Mouse (Mus musculus) lung, postnatal 14 days (tissue): Measurements from ENCODE around the gene Hdgfl3.

ENCODE experiments used
- DNase-seq: peaks from one replicate; pipeline ENCODE4 v3.0.0; 2021

Gene Hdgfl3

DNA sequence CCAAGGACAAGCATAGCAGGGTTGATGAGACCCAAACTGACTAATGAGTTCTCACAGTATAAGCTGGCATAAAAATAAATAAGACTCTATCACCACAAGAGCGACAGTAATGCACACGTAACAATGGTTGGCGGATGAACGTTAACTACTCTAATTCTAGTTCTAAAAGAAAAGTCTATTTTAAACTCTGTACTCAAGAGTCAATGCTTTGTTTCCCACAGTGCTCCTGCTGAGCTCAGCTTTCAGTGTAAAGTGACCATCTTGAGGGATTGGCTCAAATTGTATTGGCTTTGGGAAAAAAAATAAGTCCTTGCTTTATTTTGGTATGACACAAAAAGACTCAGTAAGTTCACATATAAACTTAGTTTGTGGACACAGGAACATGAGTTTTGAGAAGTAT, 49.1 kb downstream of the Hdgfl3 start:
- no peak for DNase-seq

DNA sequence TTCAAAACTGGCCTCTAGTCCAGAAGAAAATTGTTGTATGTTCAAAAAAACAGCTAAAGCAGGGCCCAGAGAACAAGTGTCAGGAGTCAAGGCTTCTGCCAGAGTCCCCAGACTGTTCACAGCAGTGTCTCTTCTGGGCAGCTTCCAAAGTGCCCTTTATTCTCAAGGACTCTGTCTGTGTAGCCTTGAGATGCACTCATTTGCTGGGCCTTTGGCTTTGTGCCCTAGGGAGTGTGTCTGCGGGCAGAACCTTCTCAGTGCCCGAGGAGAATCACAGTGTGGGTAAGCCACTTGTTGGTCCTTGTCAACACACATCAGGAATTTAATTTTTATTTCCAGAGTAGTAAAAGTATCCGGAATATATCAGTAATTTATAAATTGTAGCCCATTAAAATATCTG, 52.7 kb downstream of the Hdgfl3 start:
- DNase-seq = no peak

DNA sequence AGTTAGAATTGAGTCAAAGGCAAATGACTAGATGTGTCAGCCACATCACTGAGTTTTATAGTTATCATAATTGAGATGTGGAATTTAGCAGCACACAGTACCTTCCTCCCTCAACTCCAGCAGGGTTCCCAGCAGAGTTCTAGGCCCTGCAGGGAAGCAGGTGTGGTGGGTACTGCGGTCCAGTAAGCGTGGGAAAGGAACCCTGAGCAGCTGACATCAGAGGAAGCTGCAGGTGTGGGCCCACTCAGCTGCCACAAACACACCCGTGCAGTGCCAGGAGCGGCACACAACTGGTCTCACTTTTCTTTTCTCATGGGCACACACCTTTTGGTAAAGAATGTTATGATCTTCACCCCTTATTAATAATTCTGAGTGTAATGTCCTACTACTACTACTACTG, 53.5 kb downstream of the Hdgfl3 start:
- DNase-seq = no peak

DNA sequence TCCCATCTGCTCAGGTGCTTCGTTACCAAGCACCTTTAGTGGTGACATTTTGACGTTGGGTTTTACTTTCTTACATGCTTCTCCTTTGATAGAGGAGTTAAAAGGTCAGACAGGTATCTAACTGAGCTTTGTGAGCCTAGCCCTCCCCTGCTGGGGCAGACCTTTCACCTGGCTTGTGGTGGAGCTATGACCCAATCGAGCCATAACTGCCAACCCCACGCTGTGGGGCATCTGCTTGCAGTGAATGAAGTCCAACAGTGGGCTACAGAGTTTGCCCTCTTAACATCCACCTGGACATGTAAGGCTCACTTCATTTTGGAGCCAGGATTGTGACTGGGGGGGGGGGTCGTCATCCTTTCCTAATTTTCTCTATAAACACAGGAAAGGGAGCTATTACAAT, 54.0 kb downstream of the Hdgfl3 start:
- DNase-seq = no peak

DNA sequence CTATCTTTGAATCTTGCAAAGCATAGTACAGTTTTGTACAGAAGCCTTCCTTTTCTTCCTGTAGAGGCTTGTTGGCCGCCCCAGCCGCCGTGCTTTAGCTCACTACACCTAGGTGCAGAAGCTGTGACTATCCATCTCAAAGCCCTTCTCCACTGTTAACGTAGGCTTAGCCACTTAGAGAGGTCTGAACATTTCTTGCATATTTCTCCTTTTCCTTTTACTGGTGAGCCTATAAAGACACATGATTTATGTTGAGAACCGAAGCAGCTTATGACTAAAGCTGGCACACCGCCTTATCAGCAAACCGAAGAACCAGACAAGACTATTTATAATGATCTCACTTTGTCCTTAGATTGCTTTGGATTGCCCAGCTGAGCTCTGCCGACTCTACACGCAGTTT, 58.9 kb downstream of the Hdgfl3 start:
- no peak for DNase-seq

DNA sequence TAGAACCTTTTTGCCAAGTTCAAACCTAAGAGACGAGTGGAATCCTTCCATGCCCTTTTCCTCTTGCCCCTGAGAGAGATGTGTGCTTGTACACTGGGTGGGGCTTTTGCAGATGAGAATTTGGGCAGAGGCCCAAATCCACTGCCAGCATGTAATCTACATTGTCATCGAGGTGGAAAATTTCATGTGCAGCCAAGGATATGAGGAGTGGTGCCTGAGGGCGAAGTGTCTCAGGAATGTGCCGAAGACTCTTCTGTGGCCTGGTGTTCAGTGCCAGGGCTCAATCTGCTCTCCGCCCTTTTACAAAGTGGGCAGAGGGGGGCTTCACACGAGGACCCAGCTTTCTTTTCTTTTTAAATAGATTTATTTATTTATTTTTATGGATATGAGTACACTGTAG, 59.6 kb downstream of the Hdgfl3 start:
- DNase-seq = peak; percentile 55

DNA sequence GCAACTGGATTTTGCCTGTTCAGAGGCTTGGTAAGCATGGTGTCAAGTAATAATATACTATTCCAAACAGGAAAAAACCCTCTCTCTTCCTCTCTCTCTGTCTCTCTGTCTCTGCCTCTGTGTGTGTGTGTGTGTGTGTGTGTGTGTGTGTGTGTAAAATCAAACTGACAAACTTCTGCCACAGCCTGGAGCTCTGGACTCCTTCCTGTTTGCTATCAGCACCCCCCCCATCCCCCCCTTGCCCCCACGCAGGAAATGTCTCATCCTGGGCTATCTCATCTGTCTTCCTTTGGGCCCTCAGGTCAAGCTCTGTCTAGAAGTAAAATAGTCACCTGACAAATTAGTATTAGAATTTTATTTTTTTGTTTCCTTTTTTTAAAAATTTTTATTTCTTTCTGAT, 60.5 kb downstream of the Hdgfl3 start:
- no peak for DNase-seq

DNA sequence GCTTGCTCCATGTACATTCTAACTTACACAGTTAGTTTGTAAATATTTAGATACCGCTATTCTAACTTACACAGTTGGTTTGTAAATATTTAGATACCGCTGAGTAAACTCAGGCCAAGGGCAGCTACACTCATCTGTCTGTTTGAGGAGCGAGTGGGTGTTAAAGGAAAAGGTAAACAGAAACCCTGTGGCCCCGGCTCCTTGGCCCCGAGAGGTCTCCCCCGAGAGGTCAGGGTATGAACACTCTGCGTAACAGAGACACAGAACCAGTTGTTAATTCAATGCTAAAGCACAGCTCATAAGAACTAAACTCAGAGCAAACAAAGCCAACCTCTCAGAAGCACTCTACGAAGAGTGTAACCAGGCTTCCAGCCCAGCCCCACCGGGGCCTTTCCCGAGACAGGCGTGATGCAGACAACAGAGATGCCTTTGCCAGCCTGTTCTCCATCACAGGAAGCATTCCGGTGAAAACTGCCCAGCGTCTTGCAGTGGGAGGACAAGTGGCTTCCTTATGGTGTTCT, 61.7 kb downstream of the Hdgfl3 start:
- no peak for DNase-seq

DNA sequence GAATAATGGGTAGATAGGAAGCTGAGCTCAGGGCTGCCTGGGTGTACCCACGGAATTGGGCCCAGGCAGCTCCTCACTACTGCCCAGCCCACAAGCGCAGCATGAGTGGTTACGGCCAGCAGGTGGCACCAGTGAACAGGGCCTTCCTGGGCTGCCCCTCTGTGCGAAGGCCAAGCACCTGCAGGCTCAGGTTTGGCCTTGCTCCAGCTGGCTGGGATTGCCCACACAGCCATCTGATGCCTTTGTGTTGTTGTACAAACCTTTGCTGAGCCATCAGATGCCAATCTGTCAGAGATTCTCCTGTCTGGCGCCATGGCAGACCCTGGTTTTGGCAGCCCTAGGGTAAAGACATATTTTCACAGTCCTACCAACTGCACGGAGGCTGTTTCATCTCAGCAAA, 66.1 kb downstream of the Hdgfl3 start:
- DNase-seq = peak; percentile 84

DNA sequence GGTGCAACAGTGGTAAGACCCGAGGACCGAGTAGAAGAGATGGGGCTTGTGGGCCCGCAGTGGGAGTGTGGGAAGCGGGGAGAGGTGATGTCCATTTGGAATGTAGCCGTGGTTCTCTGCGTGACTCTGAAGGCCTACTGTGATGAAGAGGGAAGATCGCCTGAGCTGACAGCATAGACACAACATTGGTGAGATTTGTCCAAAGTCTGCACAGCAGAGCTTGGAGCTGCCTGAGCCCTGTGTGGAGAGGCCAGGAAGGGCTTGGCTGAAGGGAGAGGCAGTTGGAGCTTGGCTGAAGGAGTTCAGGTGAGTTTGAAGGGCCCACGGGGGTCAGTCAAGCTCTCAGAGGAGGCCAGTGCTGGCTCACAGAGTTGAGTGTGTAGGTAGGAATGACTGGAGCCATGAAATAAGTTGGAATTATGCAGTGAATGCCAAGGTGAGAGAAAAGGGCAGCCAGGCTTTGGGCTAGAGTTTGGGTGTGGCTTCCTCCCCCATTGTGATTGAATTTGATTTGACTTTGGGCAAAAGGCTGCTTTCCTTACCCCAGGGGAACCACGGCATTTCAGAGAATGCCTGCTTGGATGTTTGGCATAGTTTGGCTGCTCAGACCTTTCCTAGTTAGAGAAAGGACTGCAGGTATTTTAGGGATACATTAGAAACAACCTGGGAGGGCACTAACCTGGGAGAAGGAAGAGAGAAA, 66.9 kb downstream of the Hdgfl3 start:
- DNase-seq = no peak

DNA sequence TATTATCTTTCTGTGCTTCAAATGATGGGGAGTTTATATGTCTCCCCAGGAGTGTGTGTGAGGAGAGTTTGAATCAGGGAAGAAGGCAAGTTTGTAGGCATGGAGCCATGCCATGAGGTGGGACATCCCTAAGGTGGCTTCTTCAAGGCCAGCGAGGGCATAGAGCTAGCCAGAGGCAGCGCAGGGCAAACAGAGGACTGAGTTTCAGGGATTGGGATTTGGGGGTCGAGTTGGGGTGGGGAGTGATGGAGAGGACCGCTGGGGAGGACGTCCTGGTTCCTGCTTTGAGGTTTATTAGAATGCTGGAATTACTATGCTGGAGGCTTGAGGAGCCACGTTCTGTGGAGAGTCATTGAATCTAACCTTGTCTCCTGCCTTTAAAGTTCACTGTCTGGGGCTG, 68.3 kb downstream of the Hdgfl3 start:
- DNase-seq = no peak

DNA sequence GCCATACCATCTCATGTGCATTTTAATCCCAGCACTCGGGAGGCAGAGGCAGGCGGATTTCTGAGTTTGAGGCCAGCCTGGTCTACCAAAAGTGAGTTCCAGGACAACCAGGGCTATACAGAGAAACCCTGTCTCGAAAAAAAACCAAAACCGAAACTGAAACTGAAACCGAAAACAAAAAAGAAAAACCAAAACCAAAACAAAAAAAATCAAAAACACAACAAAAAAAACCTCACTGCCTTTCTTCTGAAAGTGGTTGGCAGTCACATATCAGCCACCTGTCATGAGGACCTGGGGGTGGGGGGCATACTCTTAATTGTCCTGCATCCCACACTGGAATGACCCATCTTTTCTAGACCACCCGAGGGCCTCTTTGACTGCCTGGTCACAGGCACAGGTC, 69.7 kb downstream of the Hdgfl3 start:
- no peak for DNase-seq

DNA sequence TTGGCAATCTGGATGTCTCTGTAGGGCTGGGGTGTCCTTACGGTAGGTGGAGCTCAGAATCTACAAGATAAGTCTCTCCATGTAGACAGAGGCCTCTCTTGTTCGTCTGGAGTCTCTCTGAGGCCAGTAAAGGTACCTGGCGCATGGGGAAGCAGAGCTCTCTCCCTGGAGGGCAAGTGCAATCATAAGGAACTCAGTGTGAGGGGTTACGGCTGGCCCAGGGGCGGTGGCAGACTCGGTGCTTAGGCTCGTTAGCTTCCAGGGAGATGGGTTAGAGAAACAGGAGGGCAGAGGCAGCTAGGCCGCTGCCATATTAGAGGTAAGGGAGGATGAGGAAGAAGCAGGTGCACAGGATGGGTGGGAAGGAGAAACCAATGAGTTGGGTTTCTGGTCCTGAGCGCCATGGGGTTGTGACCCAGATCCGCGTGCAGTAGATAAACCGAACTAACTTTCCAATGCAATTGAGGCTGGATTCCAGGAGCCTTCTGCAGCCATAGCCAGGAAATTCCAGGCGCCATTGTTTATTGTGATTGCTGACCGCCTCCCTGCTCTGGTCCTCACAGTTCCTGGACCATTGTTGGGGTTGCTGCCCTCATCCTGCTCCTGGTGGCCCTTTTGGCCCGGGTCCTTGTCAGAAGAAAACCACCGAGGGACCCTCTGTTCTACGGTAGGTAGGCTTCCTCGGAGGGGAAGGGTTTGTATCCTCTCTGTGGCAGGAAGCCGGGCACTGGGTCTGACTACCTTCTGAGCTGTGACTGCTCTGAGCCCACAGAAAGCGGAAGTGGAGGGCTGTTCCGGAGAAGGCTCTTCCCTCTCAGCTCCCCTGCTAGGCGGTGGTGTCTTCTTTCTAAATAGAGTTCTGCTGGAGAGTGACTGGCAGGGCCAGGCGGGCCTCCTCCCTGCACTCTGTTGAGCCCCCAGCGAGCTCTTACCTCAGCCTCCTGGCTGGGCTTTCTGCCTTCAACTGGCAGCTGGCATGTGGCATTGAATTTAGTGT, 71.4 kb downstream of the Hdgfl3 start:
- DNase-seq = peak; percentile 57

DNA sequence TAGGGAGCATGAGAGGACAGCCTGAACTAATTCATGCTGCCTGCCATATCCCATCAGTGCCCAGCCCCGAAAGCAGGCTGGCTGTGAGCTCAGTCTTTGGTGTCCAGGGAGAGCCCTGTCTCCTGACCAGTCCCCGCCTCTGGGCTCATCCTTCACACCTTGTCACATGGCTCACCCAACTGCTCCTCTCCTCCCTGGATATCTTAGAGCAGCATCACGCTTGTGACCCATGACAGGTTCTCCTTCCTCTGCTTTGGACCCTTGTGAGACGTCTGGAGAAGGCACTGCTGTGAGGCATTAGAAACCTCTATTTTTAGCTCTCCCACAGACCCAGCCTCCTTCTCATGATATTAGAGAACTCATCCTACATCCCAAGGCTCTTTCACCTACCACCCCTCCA, 72.4 kb downstream of the Hdgfl3 start:
- DNase-seq = no peak

DNA sequence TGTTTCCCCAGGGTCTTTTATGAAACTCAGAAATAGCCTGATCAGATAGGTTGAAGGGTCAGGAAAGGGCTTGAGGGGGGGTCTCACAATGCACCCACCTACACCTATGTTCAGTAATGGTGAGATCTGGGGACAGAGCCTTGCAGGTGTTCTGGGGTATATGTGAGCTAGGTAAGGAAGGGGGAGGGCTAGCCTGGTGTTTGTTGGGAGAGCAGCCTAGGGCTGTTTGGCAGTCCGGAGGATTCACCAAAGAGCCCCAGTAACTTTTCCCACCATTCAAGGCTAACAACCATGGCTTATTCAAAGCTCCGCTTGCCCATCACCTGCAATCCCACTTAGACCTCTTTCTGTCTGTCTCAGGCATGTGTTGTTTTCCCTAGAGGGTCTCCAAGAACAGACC, 72.8 kb downstream of the Hdgfl3 start:
- DNase-seq = no peak

DNA sequence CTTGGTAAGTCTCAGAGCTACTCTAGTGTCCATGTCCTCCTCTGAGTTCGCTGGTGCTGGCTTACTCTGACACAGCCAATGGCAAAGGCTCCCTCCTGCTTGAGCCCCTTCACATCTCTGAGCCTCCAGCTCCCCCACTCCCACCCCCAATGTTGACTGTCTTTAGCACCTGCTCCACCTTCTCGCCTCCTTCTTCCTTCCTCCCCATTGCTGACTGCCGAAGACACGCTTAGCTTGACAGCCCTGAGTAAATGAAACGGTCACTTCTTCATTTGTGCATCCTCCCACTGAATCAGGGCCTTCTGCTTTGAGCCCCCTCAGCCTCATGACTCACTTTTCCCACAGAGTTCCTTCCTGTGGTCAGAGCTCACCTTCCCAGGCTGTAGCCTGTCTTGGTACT, 73.3 kb downstream of the Hdgfl3 start:
- DNase-seq = no peak

DNA sequence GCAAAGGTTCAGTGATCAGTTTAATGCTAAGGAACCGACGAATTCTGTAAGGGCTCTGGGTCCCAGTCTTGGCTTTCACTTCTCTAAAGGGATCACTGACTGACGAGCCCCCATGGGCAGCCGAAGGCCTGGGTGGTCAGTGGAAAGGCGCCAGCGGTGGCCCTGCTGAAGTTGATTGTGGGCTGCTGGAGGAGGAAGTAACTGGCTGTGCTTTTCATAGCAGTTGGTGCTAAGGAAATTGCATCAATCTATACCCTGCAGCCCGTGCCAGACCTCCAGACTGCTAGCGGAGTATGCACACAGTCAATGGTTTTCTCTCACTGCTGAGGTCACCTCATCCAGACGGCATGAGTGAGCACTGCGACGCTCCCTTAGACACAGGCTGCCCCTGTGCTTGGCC, 74.2 kb downstream of the Hdgfl3 start:
- DNase-seq = peak; percentile 45

DNA sequence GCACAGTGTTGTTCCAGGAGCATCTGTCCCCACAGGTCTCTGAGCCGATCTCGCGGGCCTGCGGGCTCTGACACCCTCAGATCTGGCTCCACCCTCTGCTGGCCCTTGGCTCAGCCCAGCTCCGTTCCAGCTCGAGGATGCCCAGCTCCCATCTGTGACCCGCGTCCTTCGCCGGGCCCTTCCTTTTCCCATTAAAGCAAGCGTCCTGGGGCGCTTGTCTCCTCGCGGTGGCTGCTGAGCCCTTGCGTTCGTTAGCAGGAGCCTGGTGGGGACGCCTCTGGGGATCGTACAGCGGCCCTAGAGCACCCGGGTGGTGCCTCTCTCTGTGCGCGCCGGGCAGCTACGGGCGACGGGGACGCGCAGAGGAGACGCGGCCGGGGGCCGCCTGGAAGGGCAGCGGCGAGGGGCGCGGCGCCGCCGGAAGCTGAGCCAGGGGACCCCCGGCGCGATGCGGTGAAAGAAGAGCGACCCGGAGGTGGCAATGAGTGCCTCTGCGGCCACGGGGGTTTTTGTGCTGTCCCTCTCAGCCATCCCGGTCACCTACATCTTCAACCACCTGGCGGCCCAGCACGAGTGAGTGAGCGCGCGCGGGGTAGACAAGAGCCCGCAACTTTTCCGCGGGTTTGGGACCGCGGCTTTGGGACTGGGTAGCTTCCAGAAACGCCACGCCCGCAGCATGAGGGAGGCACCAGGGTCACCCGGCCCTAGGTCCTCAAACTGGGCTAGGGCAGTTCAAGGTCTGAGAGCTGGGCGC, 75.1 kb downstream of the Hdgfl3 start, which contains the start of gene Tm6sf1:
Gene Tm6sf1 (plus strand): TSS at position 34 of the 754 bp plus-strand sequence.
- peak; percentile 53 for DNase-seq

DNA sequence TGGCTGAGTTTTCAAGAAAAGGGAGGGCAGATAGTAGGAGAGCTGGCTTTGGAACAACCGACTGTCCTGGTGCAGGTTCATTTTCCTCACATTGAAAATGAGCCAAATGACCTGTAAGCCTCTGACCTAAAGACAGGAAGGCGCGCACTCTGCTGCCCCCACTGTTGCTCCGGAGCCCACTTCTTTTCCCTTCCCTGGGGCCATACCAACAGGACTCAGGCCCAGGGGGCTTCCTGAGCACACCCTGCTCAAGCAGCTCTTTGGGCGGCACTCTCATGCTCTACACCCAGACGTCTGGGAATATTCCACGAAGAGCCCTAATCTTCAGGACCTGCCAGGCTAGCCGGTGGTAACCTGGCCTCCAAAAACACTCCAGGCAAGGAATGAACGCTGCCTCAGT, 76.0 kb downstream of the Hdgfl3 start:
- no peak for DNase-seq

DNA sequence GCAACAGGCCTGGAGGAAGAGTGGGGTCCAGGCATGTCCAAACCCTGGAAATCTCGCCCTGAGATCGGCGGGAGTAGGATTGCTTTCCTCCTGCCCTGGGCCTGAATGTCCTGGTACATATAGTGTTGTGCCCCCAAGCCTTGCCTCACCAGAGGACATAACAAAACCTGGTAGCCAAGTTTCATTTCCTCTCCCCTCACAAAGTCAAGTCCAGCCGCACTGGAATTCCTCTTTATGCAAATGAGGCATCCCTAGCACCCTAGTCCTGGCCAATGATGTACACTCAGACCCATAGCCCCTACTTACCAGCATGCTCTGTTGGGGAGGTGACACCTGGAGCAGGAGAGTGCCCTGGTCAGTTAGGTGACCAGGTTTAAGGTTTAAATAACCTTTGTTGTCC, 78.1 kb downstream of the Hdgfl3 start:
- no peak for DNase-seq

DNA sequence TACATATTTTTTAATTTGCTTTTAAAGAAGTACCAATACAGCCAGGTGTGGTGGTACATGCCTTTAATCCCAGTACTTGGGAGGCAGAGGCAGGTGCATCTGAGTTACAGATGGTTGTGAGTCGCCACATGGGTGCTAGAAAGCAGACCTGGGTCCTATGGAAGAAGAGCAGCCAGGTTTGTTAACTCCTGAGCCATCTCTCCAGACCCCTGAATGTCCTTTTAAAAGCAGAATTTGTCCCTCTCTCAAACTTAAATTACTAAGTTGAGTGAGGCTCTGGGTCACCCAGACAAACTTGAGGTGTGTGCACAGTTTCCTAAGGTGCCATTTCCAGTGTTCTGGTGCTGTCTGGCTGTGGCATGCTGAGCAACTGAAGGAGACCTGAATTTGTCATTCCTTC, 78.6 kb downstream of the Hdgfl3 start, which contains the start of gene Gm10160:
Gene Gm10160 (minus strand): TSS at position 101 of the 400 bp plus-strand sequence.
- no peak for DNase-seq

DNA sequence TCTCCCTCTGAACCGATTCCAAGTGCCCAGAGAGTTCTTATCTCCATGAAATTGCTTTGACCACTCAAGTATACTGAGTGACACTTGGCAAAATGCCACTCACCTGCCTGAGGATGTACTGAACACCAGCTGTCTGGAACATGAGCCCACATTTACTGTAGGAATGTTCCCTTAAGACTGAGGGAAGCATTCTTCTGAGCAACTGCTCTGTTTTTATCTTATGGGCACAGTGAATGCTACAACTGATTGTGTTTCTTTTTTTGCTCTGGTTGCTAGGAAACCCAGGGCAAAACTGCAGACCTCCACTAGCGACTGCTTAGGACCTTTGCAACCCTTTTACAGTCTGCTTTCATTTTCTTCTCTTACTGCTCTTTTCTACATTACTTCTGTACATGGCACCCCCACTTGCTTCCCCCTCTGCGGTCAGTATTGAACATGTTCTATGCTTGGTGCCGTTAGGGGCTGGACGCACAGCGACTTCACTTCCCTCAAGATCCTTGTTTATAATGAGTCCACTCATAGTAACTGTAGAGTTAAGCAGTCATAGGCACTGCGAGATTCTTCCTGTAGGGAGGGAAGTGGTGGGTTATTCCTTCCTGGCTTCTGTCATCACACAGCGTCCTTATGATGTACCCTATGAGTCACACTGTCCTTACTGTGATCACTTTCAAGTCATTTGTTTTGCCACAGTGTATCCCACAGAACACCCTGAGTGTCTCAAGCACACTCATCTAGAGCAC, 79.5 kb downstream of the Hdgfl3 start:
- no peak for DNase-seq
